Mouse (Mus musculus) limb, embryonic 12.5 days (tissue): ENCODE results near the gene Tmc8. TPM values are rescaled to one million over a fixed set of nuclear protein-coding genes. Genes with fewer than 3 reads are reported as not detected.
"Not testable (repeated sequence)": the region's sequence is repeated elsewhere in the genome, so short reads cannot be mapped to it uniquely, and the experiment has no call there.

Source experiments
- ATAC-seq: fragments of 200-750 bp; cut with Nextera tagmentation; 2 replicates; pipeline ENCODE4 v1.8.0; 2017; ENCODE audit warnings: low read depth, moderate TSS enrichment; ENCODE audit not compliant: insufficient number of reproducible peaks, insufficient read depth, low FRiP score, low TSS enrichment
- H3K27ac ChIP-seq: fragments of 300-500 bp; sonication (generic); 2 replicates; pipeline ENCODE4 v1.5.1; 2016; ENCODE audit warnings: mild to moderate bottlenecking, moderate library complexity
- H3K27me3 ChIP-seq: fragments of 300-500 bp; sonication (generic); 2 replicates; pipeline ENCODE4 v1.6.1; 2016; ENCODE audit warnings: mild to moderate bottlenecking, moderate library complexity
- H3K36me3 ChIP-seq: fragments of 300-500 bp; sonication (generic); 2 replicates; pipeline ENCODE4 v1.6.1; 2016; ENCODE audit warnings: mild to moderate bottlenecking, moderate library complexity
- H3K4me1 ChIP-seq: fragments of 300-500 bp; sonication (generic); replicated peaks from 2 replicates; pipeline ENCODE4 v1.6.1; 2016
- H3K4me2 ChIP-seq: fragments of 300-500 bp; sonication (generic); 2 replicates; pipeline ENCODE4 v1.6.1; 2016; ENCODE audit warnings: mild to moderate bottlenecking, moderate library complexity
- H3K4me3 ChIP-seq: fragments of 300-500 bp; sonication (generic); replicated peaks from 2 replicates; pipeline ENCODE4 v1.5.1; 2016; ENCODE audit warnings: mild to moderate bottlenecking
- H3K9ac ChIP-seq: fragments of 300-500 bp; sonication (generic); replicated peaks from 2 replicates; pipeline ENCODE4 v1.6.1; 2016; ENCODE audit warnings: mild to moderate bottlenecking, moderate library complexity
- H3K9me3 ChIP-seq: fragments of 300-500 bp; sonication (generic); 2 replicates; pipeline ENCODE4 v1.6.1; 2016; ENCODE audit warnings: mild to moderate bottlenecking, moderate library complexity
- WGBS: fragments of 180-500 bp; shearing (Covaris S2); methylation state at CpG from one replicate; pipeline ENCODE4 v1.1.7; 2016; 5-methylcytosine and 5-hydroxymethylcytosine counted together
- polyA plus RNA-seq: library from polyadenylated mRNA; unstranded; fragments of >200 nt; fragmentation: Nextera tagmentation; extraction: Ambion mirVana; gene quantifications from 2 replicates; pipeline ENCODE4 v1.2.1, GENCODE M21; 2016

The Tmc8 gene
- polyA plus RNA-seq, 1 experiment from 2014 or later: 0.53 TPM

GRCm38 (mm10) chr11:117783089-117783488 is 1.2 kb downstream of the Tmc8 start:
- Histone ChIP-seq H3K36me3 (peaks cover 2% of the 10 kb centered on the region; the same call in 1 of the 2 replicates), H3K27me3 (peaks cover 32% of the 10 kb centered on the region), H3K9me3 (no peaks in the 10 kb centered on the region), H3K4me1 (peaks cover 51% of the 10 kb centered on the region), H3K4me3 (peak overlapping the region; percentile 35), H3K4me2 (peak overlapping the region; percentile 64), H3K9ac (peak overlapping the region; percentile 37; the same call in 1 of the 2 replicates), H3K27ac (no peak overlapping the region)
- ATAC-seq: no peak
- WGBS: 6% methylated on average over 31 of the region's 31 CpGs

GRCm38 (mm10) chr11:117783683-117784309 is 1.9 kb downstream of the Tmc8 start:
- Histone ChIP-seq H3K4me3 (peak overlapping the region; percentile 35), H3K9ac (peak overlapping the region; percentile 37; the same call in 1 of the 2 replicates), H3K4me1 (peaks cover 44% of the 10 kb centered on the region), H3K9me3 (no peaks in the 10 kb centered on the region), H3K27me3 (peaks cover 32% of the 10 kb centered on the region), H3K36me3 (no peaks in the 10 kb centered on the region), H3K27ac (no peak overlapping the region), H3K4me2 (peak overlapping the region; percentile 64)
- ATAC-seq: no peak
- 42% methylated on average over 10 of the region's 10 CpGs for whole genome bisulfite sequencing

GRCm38 (mm10) chr11:117786294-117786693 is 4.4 kb downstream of the Tmc8 start:
- H3K9me3 ChIP-seq: no peaks in the 10 kb centered on the region
- H3K27ac ChIP-seq: no peak overlapping the region
- no peak overlapping the region for H3K4me2 ChIP-seq
- peaks cover 37% of the 10 kb centered on the region for H3K27me3 ChIP-seq
- no peak overlapping the region for H3K4me3 ChIP-seq
- 6% methylated on average over 10 of the region's 10 CpGs for WGBS
- no peaks in the 10 kb centered on the region for H3K36me3 ChIP-seq
- no peak overlapping the region for H3K9ac ChIP-seq
- no peak for ATAC-seq
- peaks cover 34% of the 10 kb centered on the region for H3K4me1 ChIP-seq

- Histone ChIP-seq H3K27me3 (peaks cover 21% of the 10 kb centered on the region), H3K4me1 (peaks cover 25% of the 10 kb centered on the region)
- H3K9me3 ChIP-seq, H3K4me2 ChIP-seq, H3K27ac ChIP-seq, H3K36me3 ChIP-seq, H3K9ac ChIP-seq, H3K4me3 ChIP-seq, ATAC-seq: not testable (repeated sequence)
- 89% methylated on average over 7 of the region's 7 CpGs for WGBS
Measured at GRCm38 (mm10) chr11:117788481-117788880, 6.6 kb downstream of the Tmc8 start.

GRCm38 (mm10) chr11:117790286-117790685 is 8.4 kb downstream of the Tmc8 start:
- no peak for ATAC-seq
- no peaks in the 10 kb centered on the region for H3K9me3 ChIP-seq
- no peak overlapping the region for H3K9ac ChIP-seq
- peak overlapping the region; percentile 40 for H3K4me2 ChIP-seq
- no peak overlapping the region for H3K27ac ChIP-seq
- 6% methylated on average over 14 of the region's 14 CpGs for WGBS
- peaks cover 26% of the 10 kb centered on the region for H3K4me1 ChIP-seq
- H3K27me3 ChIP-seq: peaks cover 10% of the 10 kb centered on the region
- H3K36me3 ChIP-seq: no peaks in the 10 kb centered on the region
- H3K4me3 ChIP-seq: no peak overlapping the region; the same call in 1 of the 2 replicates

GRCm38 (mm10) chr11:117790703-117791440 is 9.0 kb downstream of the Tmc8 start:
- Histone ChIP-seq H3K9ac (no peak overlapping the region), H3K4me1 (peaks cover 26% of the 10 kb centered on the region), H3K9me3 (no peaks in the 10 kb centered on the region), H3K4me2 (peak overlapping the region; percentile 40), H3K27me3 (peaks cover 10% of the 10 kb centered on the region), H3K36me3 (no peaks in the 10 kb centered on the region), H3K27ac (0 out of 2 replicates have a peak overlapping the region, but pooled peaks have one; percentile 5), H3K4me3 (no peak overlapping the region; the same call in 1 of the 2 replicates)
- 25% methylated on average over 23 of the region's 23 CpGs for WGBS
- no peak for ATAC-seq

- Histone ChIP-seq H3K27ac (0 out of 2 replicates have a peak overlapping the region, but pooled peaks have one; percentile 5), H3K4me3 (no peak overlapping the region), H3K4me2 (0 out of 2 replicates have a peak overlapping the region, but pooled peaks have one; percentile 40), H3K36me3 (no peaks in the 10 kb centered on the region), H3K9ac (no peak overlapping the region), H3K4me1 (peaks cover 26% of the 10 kb centered on the region), H3K27me3 (peaks cover 10% of the 10 kb centered on the region), H3K9me3 (no peaks in the 10 kb centered on the region)
- WGBS: 88% methylated on average over 9 of the region's 9 CpGs
- no peak for ATAC-seq
Measured at GRCm38 (mm10) chr11:117791441-117791761, 9.5 kb downstream of the Tmc8 start.

GRCm38 (mm10) chr11:117792281-117792888 is 10.5 kb downstream of the Tmc8 start:
- Histone ChIP-seq H3K9ac (peak overlapping the region; percentile 53), H3K27me3 (peaks cover 10% of the 10 kb centered on the region), H3K9me3 (no peaks in the 10 kb centered on the region), H3K4me3 (peak overlapping the region; percentile 23), H3K27ac (no peak overlapping the region), H3K36me3 (no peaks in the 10 kb centered on the region), H3K4me1 (peaks cover 26% of the 10 kb centered on the region), H3K4me2 (peak overlapping the region; percentile 55)
- WGBS: 6% methylated on average over 22 of the region's 22 CpGs
- no peak for ATAC-seq

GRCm38 (mm10) chr11:117794035-117794551 is 12.2 kb downstream of the Tmc8 start:
- Histone ChIP-seq H3K4me1 (peaks cover 35% of the 10 kb centered on the region), H3K27ac (no peak overlapping the region)
- WGBS: 33% methylated on average over 4 of the region's 4 CpGs

GRCm38 (mm10) chr11:117796954-117797353 is 15.1 kb downstream of the Tmc8 start:
- Histone ChIP-seq H3K27ac (no peak overlapping the region), H3K4me2 (no peak overlapping the region), H3K36me3 (no peaks in the 10 kb centered on the region), H3K4me1 (peaks cover 23% of the 10 kb centered on the region), H3K9ac (no peak overlapping the region), H3K27me3 (peaks cover 6% of the 10 kb centered on the region), H3K9me3 (no peaks in the 10 kb centered on the region), H3K4me3 (no peak overlapping the region)
- no peak for ATAC-seq
- WGBS: 33% methylated on average over 5 of the region's 5 CpGs

More at GRCm38 (mm10) chr11:117794035-117794551, 12.2 kb downstream of the Tmc8 start:
- Histone ChIP-seq H3K27me3 (peaks cover 14% of the 10 kb centered on the region), H3K36me3 (no peaks in the 10 kb centered on the region), H3K4me3 (no peak overlapping the region), H3K9me3 (no peaks in the 10 kb centered on the region), H3K4me2 (no peak overlapping the region), H3K9ac (no peak overlapping the region)
- ATAC-seq: no peak
